Mouse (Mus musculus): ENCODE results near the gene Cpsf6.

- no peak for TF ChIP-seq POLR2A (IDR thresholded peaks at IDR 0.05; ENCODE audit: low read depth, low read length)
- TF ChIP-seq CTCF (conservative IDR thresholded peaks at IDR 0.05; ENCODE audit: insufficient read depth, insufficient read length, low read depth, low read length), result no peak
These were observed 1.6 kb downstream of the Cpsf6 start for GRCm38 (mm10) chr10:117378291-117378555.

All from kidney, adult 2 months (tissue).